Mouse (Mus musculus) myocyte (in vitro differentiated cells): Measurements from ENCODE around the gene Ttll11.

Experiments used
- MYOG ChIP-seq, 3 experiments: IDR thresholded peaks; one replicate each; pipeline ENCODE4 v1.6.1; 2011; ENCODE audit warnings: control low read depth in 2 of 3, low read depth in 2 of 3, mild to moderate bottlenecking in 2 of 3; ENCODE audit not compliant: insufficient read length in 2 of 3, control insufficient read depth in 1 of 3, insufficient read depth in 1 of 3
- POLR2AphosphoS2 ChIP-seq: IDR thresholded peaks from one replicate; pipeline ENCODE4 v1.6.1; 2011; ENCODE audit warnings: low read depth, control low read depth; ENCODE audit not compliant: insufficient read length
- REST ChIP-seq: IDR thresholded peaks from one replicate; pipeline ENCODE4 v1.6.1; 2011; ENCODE audit warnings: mild to moderate bottlenecking, control low read depth, moderate library complexity; ENCODE audit not compliant: insufficient read depth, insufficient read length
- USF1 ChIP-seq: IDR thresholded peaks from one replicate; pipeline ENCODE4 v1.6.1; 2011; ENCODE audit warnings: low read depth, mild to moderate bottlenecking, control low read depth, moderate library complexity

GRCm38 (mm10) chr2:35719230-35720005 is 260.3 kb downstream of the Ttll11 start:
- no peak for TF ChIP-seq POLR2AphosphoS2
- no peak for TF ChIP-seq USF1
- TF ChIP-seq REST, result no peak
- TF ChIP-seq MYOG (IDR thresholded peaks at IDR 0.05; ENCODE audit: control insufficient read depth in 1 of 3, insufficient read depth in 1 of 3, insufficient read length in 2 of 3, low read depth in 2 of 3), result no peak
